Mouse (Mus musculus) forebrain, embryonic 12.5 days (tissue): ENCODE measurements at regions not wholly inside any gene's neighbourhood (a gene's known extent, or its start where the extent isn't known, plus 50 kb on each side); places are given as distances from the start of the nearest gene placed in this dataset.

Experiments used
- ATAC-seq: fragments of 200-750 bp; cut with Nextera tagmentation; 2 replicates; pipeline ENCODE4 v1.8.0; 2017; ENCODE audit warnings: moderate TSS enrichment; ENCODE audit not compliant: low FRiP score
- H3K27ac ChIP-seq: fragments of 300-500 bp; sonication (generic); 2 replicates; pipeline ENCODE4 v1.5.1; 2016; ENCODE audit warnings: mild to moderate bottlenecking
- H3K27me3 ChIP-seq: fragments of 300-500 bp; sonication (generic); 2 replicates; pipeline ENCODE4 v1.6.1; 2016; ENCODE audit warnings: mild to moderate bottlenecking
- H3K36me3 ChIP-seq: fragments of 300-500 bp; sonication (generic); replicated peaks from 2 replicates; pipeline ENCODE4 v1.6.1; 2016; ENCODE audit warnings: mild to moderate bottlenecking
- H3K4me1 ChIP-seq: fragments of 300-500 bp; sonication (generic); 2 replicates; pipeline ENCODE4 v1.6.1; 2016
- H3K4me2 ChIP-seq: fragments of 300-500 bp; sonication (generic); 2 replicates; pipeline ENCODE4 v1.6.1; 2016; ENCODE audit warnings: mild to moderate bottlenecking, moderate library complexity
- H3K4me3 ChIP-seq: fragments of 300-500 bp; sonication (generic); replicated peaks from 2 replicates; pipeline ENCODE4 v1.5.1; 2016; ENCODE audit warnings: mild to moderate bottlenecking
- H3K9ac ChIP-seq: fragments of 300-500 bp; sonication (generic); 2 replicates; pipeline ENCODE4 v1.6.1; 2016; ENCODE audit warnings: mild to moderate bottlenecking
- H3K9me3 ChIP-seq: fragments of 300-500 bp; sonication (generic); 2 replicates; pipeline ENCODE4 v1.6.1; 2016
- WGBS: fragments of 180-500 bp; shearing (Covaris S2); methylation state at CpG from one replicate; pipeline ENCODE4 v1.1.7; 2016; 5-methylcytosine and 5-hydroxymethylcytosine counted together

- ATAC-seq: 0 out of 2 replicates have a peak, but pooled peaks have one; percentile 23
- H3K27me3 ChIP-seq: no peaks in the 10 kb centered on the region
- 91% methylated on average over 4 of the region's 4 CpGs for WGBS
These were observed 1599.9 kb upstream of the Tenm3 start for GRCm38 (mm10) chr8:50443501-50444165.

More at GRCm38 (mm10) chr8:50443501-50444165, 1599.9 kb upstream of the Tenm3 start:
- no peak overlapping the region for H3K4me3 ChIP-seq
- H3K9ac ChIP-seq: no peak overlapping the region
- no peaks in the 10 kb centered on the region for H3K36me3 ChIP-seq
- H3K27ac ChIP-seq: no peak overlapping the region
- H3K9me3 ChIP-seq: no peaks in the 10 kb centered on the region
- no peak overlapping the region for H3K4me2 ChIP-seq
- H3K4me1 ChIP-seq: no peaks in the 10 kb centered on the region
